Mouse (Mus musculus) stomach, embryonic 16.5 days (tissue): ENCODE results near the gene Maff. TPM values are rescaled to one million over a fixed set of nuclear protein-coding genes. Genes with fewer than 3 reads are reported as not detected.

Experiments used
- ATAC-seq: fragments of 200-750 bp; cut with Nextera tagmentation; 2 replicates; pipeline ENCODE4 v1.8.0; 2017; ENCODE audit warnings: moderate number of reproducible peaks, moderate TSS enrichment; ENCODE audit not compliant: insufficient read depth, low FRiP score
- H3K27ac ChIP-seq: fragments of 300-500 bp; sonication (generic); 2 replicates; pipeline ENCODE4 v1.5.1; 2014; ENCODE audit warnings: low read length
- H3K27me3 ChIP-seq: fragments of 300-500 bp; sonication (generic); 2 replicates; pipeline ENCODE4 v1.6.1; 2014; ENCODE audit warnings: low read length, control low read depth, mixed read lengths; ENCODE audit not compliant: control insufficient read depth, insufficient read depth
- H3K36me3 ChIP-seq: fragments of 300-500 bp; sonication (generic); 2 replicates; pipeline ENCODE4 v1.6.1; 2014; ENCODE audit warnings: low read length; ENCODE audit not compliant: control insufficient read depth, insufficient read depth
- H3K4me1 ChIP-seq: fragments of 300-500 bp; sonication (generic); 2 replicates; pipeline ENCODE4 v1.6.1; 2014; ENCODE audit warnings: low read length, control low read depth, mixed read lengths; ENCODE audit not compliant: control insufficient read depth, insufficient read depth
- H3K4me2 ChIP-seq: fragments of 300-500 bp; sonication (generic); 2 replicates; pipeline ENCODE4 v1.6.1; 2014; ENCODE audit warnings: low read depth, low read length, mixed read lengths
- H3K4me3 ChIP-seq: fragments of 300-500 bp; sonication (generic); replicated peaks from 2 replicates; pipeline ENCODE4 v1.5.1; 2014; ENCODE audit warnings: mild to moderate bottlenecking, low read length
- H3K9ac ChIP-seq: fragments of 300-500 bp; sonication (generic); 2 replicates; pipeline ENCODE4 v1.6.1; 2014; ENCODE audit warnings: low read length
- H3K9me3 ChIP-seq: fragments of 300-500 bp; sonication (generic); replicated peaks from 2 replicates; pipeline ENCODE4 v1.6.1; 2016; ENCODE audit warnings: low read length, control low read depth; ENCODE audit not compliant: control insufficient read depth
- WGBS: fragments of 180-500 bp; shearing (Covaris S2); extraction: QIAGEN DNeasy Blood & Tissue Kit; methylation state at CpG from one replicate; pipeline ENCODE4 v1.1.7; 2014; 5-methylcytosine and 5-hydroxymethylcytosine counted together
- polyA plus RNA-seq: library from polyadenylated mRNA; unstranded; fragments of >200 nt; fragmentation: Nextera tagmentation; extraction: Ambion mirVana; gene quantifications from 2 replicates; pipeline ENCODE4 v1.2.1, GENCODE M21; 2015

Gene Maff
- polyA plus RNA-seq, result 5.2 and 6.2 TPM in 2 replicates

- peaks cover 34% of the 10 kb centered on the region for H3K4me1 ChIP-seq
- ATAC-seq, result no peak
- peak within 1 kb of the TSS; percentile 79 for H3K4me2 ChIP-seq
- 49% methylated on average over 8 of the region's 8 CpGs for WGBS
- H3K36me3 ChIP-seq, result no peaks in the 10 kb centered on the region
- H3K9me3 ChIP-seq, result no peaks in the 10 kb centered on the region
- H3K9ac ChIP-seq, result peak within 1 kb of the TSS; percentile 93
- peak within 1 kb of the TSS; percentile 100 for H3K27ac ChIP-seq
- peak within 1 kb of the TSS; percentile 76 for H3K4me3 ChIP-seq
- H3K27me3 ChIP-seq, result no peaks in the 10 kb centered on the region
Measured at GRCm38 (mm10) chr15:79346051-79346793, at the start of gene Maff. Maff (plus strand) TSS chr15:79346621.

DNA sequence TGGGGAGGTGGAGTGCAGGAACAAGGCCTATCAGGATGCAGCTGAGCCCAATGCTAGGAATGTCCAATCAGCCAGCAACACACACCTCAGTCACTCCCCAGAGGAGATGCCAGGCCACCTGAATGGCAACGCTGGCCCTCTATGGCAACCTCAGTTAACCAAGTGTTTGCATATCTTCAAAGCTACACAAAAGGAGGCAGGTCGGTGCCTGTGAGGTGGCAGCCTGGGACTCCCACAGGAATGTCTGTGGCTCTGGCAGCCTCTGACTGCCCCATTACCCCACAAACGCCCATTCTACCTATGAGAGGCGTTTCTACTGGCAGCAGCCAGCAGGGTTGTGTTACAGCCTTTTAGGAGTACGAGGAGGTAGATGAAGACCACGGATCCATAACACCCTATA is 47.9 kb upstream of the Maff start:
- Histone ChIP-seq H3K36me3 (no peaks in the 10 kb centered on the region), H3K27me3 (no peaks in the 10 kb centered on the region), H3K27ac (no peak overlapping the region), H3K9me3 (no peaks in the 10 kb centered on the region), H3K4me3 (no peak overlapping the region), H3K4me1 (no peaks in the 10 kb centered on the region), H3K4me2 (no peak overlapping the region), H3K9ac (no peak overlapping the region)
- 66% methylated on average over 6 of the region's 6 CpGs for WGBS
- ATAC-seq, result no peak

DNA sequence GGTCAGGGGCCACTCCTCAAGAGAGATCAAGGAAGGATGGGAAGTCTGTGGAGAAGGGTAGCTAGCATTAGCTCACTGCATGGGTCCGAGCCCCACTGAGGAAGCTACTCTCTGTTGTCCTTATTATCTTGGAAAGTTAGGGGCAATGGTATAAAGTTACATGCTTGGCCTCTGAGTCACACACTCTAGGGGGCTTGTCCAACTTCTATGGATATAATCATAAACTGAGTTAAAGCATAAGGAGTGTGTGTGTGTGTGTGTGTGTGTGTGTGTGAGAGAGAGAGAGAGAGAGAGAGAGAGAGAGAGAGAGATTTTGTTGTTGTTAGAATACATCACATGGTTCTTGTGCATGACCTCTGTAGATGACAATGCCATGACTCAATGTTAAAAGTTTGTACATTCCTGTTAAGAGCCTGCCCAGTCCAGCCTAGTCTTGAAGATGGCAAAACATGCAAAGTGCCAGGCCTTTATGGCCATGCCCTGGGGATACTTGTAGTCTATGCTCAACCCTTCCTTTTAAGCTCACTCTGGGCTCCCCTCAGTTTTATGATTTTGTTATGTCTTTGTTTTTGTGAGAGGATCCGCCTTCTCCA is 46.8 kb upstream of the Maff start:
- no peak for ATAC-seq
- no peaks in the 10 kb centered on the region for H3K4me1 ChIP-seq
- H3K27ac ChIP-seq, result no peak overlapping the region
- 77% methylated on average over 2 of the region's 2 CpGs for WGBS
- H3K9me3 ChIP-seq, result no peaks in the 10 kb centered on the region
- H3K4me2 ChIP-seq, result no peak overlapping the region
- H3K4me3 ChIP-seq, result no peak overlapping the region
- no peaks in the 10 kb centered on the region for H3K27me3 ChIP-seq
- H3K36me3 ChIP-seq, result no peaks in the 10 kb centered on the region
- H3K9ac ChIP-seq, result no peak overlapping the region

DNA sequence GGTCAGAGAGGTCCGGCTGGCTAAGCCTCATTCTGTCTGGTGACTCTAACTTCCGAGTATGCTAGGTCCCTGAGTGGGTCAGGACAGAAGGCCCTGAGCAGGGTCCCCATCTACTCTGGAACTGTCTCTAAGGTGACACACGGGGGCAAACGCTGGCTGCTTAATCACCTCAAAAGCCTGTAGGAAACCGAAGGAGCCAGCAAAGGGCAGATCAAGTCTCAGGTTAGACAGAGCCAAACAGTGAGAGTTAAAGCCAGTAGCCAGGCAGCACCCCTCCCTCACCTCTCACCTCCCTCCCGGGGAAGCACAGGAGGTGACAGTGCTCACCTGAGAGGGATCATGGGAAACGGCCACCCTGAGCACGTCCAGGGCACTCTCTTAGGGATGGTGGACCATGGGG is 42.7 kb upstream of the Maff start:
- ATAC-seq, result no peak
- Histone ChIP-seq H3K4me3 (no peak overlapping the region), H3K27me3 (no peaks in the 10 kb centered on the region), H3K4me2 (no peak overlapping the region), H3K9me3 (no peaks in the 10 kb centered on the region), H3K36me3 (no peaks in the 10 kb centered on the region), H3K27ac (no peak overlapping the region), H3K9ac (no peak overlapping the region), H3K4me1 (no peaks in the 10 kb centered on the region)
- WGBS, result 84% methylated on average over 8 of the region's 8 CpGs

DNA sequence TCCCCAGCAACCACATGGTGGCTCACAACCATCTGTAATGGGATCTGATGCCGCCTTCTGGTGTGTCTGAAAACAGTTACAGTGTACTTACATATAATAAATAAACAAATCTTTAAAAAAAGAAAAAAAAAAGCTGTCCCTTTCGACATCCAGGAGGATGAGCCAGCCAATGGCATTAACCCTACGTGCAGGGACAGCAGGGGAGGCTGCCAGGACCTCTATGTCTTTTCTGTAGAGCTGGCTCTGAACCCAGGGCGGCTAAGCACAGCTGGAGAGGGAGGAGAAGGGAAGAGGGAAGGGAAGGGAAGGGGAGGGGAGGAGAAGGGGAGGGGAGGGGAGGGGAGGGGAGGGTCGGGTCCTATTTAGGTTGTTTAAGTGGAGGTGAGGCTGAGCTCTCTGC is 41.6 kb upstream of the Maff start:
- no peak for ATAC-seq
- no peaks in the 10 kb centered on the region for H3K36me3 ChIP-seq
- H3K4me3 ChIP-seq, result no peak overlapping the region

GRCm38 (mm10) chr15:79306043-79306637 is 40.3 kb upstream of the Maff start:
- Histone ChIP-seq H3K4me1 (no peaks in the 10 kb centered on the region), H3K27ac (no peak overlapping the region), H3K27me3 (no peaks in the 10 kb centered on the region), H3K9me3 (no peaks in the 10 kb centered on the region), H3K36me3 (no peaks in the 10 kb centered on the region), H3K9ac (no peak overlapping the region), H3K4me3 (no peak overlapping the region), H3K4me2 (no peak overlapping the region)
- 74% methylated on average over 23 of the region's 23 CpGs for WGBS
- ATAC-seq, result 0 out of 2 replicates have a peak, but pooled peaks have one; percentile 21

More for the DNA sequence above, 41.6 kb upstream of the Maff start:
- WGBS, result 58% methylated on average over 4 of the region's 5 CpGs
- no peak overlapping the region for H3K4me2 ChIP-seq
- H3K9me3 ChIP-seq, result no peaks in the 10 kb centered on the region
- no peak overlapping the region for H3K9ac ChIP-seq
- no peaks in the 10 kb centered on the region for H3K27me3 ChIP-seq
- no peaks in the 10 kb centered on the region for H3K4me1 ChIP-seq
- no peak overlapping the region for H3K27ac ChIP-seq

GRCm38 (mm10) chr15:79307861-79308260 is 38.6 kb upstream of the Maff start:
- WGBS, result 59% methylated on average over 4 of the region's 4 CpGs
- H3K4me3 ChIP-seq, result no peak overlapping the region
- no peak overlapping the region for H3K4me2 ChIP-seq
- no peaks in the 10 kb centered on the region for H3K4me1 ChIP-seq
- no peak overlapping the region for H3K9ac ChIP-seq
- no peaks in the 10 kb centered on the region for H3K27me3 ChIP-seq
- no peak for ATAC-seq
- no peaks in the 10 kb centered on the region for H3K9me3 ChIP-seq
- no peak overlapping the region for H3K27ac ChIP-seq
- no peaks in the 10 kb centered on the region for H3K36me3 ChIP-seq

DNA sequence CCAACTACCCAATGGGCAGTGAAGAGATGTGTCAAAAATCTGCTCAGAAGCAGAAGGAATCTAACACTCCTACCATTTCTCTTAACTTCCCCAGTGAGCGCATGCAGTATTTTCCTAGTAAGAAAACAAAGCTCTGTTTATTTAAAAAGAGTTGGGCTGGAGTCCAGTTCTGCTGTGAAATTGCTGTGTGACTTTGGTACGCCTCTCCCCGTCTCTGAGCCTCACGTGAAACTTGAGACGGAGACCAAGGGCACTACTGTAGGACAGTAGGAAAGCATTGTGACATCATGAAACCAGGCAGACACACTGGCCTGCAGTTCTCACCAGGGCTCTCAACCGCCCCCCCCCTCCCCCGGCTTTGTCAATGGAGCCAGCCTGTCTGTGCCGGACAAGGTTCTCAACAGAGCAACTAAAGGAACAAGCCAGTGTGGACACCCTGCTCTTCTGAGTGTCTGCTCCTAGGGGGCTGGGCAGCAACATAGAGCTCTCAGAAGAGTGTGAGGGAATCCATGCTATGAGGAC is 32.5 kb upstream of the Maff start:
- Histone ChIP-seq H3K27ac (no peak overlapping the region), H3K4me2 (no peak overlapping the region), H3K9me3 (no peaks in the 10 kb centered on the region), H3K36me3 (no peaks in the 10 kb centered on the region), H3K27me3 (no peaks in the 10 kb centered on the region), H3K9ac (no peak overlapping the region), H3K4me1 (0 out of 2 replicates have a peak, but pooled peaks cover 3% of the 10 kb centered on the region), H3K4me3 (no peak overlapping the region)
- WGBS, result 61% methylated on average over 8 of the region's 8 CpGs
- ATAC-seq, result no peak

DNA sequence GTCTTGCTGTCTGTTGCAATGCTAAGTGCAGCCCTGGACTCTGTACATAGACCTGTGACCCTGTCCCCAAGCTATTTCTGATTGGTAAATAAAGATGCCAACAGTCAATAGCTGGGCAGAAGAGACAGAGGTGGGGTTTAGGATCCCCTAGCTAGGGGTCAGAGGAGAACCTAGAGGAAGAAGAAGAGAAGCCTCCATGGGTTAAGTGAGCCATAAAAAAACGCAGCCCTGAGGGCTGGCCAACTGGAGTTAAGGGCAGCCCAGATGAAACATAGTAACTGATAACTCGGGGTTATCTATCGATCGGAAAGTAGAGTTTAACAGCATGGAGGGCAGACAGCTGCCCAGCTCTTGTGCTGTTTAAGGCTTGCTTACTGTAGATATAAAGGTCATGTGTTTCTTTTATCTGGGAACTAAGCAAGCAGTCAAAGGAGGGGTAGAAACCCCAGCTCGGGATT is 24.7 kb upstream of the Maff start:
- ATAC-seq, result peak; percentile 23; the same call in 1 of the 2 replicates

More for the DNA sequence above, 24.7 kb upstream of the Maff start:
- peaks cover 31% of the 10 kb centered on the region for H3K4me1 ChIP-seq
- 48% methylated on average over 5 of the region's 5 CpGs for WGBS
- no peaks in the 10 kb centered on the region for H3K27me3 ChIP-seq
- no peak overlapping the region for H3K9ac ChIP-seq
- no peak overlapping the region for H3K4me3 ChIP-seq
- peak overlapping the region; percentile 77 for H3K27ac ChIP-seq
- no peaks in the 10 kb centered on the region for H3K9me3 ChIP-seq
- no peaks in the 10 kb centered on the region for H3K36me3 ChIP-seq
- H3K4me2 ChIP-seq, result no peak overlapping the region
